Mouse (Mus musculus) gastrocnemius, postnatal 4 days (tissue): ENCODE data around the gene Hist1h2bh. TPM values are rescaled to one million over a fixed set of nuclear protein-coding genes. Genes with fewer than 3 reads are reported as not detected.

Experiments used
- DNase-seq, 2 experiments: peaks; one replicate each; pipeline ENCODE4 v3.0.0; 2021 to 2022; ENCODE audit warnings: low spot score in 2 of 2, mixed read lengths in 2 of 2
- total RNA-seq, 2 experiments: library from RNA; stranded (reverse); gene quantifications; 2 replicates each; pipeline ENCODE4 v1.2.3; 2021

Hist1h2bh gene
- total RNA-seq, 2 experiments from 2014 or later, result 18.5 to 24.9 TPM

DNA sequence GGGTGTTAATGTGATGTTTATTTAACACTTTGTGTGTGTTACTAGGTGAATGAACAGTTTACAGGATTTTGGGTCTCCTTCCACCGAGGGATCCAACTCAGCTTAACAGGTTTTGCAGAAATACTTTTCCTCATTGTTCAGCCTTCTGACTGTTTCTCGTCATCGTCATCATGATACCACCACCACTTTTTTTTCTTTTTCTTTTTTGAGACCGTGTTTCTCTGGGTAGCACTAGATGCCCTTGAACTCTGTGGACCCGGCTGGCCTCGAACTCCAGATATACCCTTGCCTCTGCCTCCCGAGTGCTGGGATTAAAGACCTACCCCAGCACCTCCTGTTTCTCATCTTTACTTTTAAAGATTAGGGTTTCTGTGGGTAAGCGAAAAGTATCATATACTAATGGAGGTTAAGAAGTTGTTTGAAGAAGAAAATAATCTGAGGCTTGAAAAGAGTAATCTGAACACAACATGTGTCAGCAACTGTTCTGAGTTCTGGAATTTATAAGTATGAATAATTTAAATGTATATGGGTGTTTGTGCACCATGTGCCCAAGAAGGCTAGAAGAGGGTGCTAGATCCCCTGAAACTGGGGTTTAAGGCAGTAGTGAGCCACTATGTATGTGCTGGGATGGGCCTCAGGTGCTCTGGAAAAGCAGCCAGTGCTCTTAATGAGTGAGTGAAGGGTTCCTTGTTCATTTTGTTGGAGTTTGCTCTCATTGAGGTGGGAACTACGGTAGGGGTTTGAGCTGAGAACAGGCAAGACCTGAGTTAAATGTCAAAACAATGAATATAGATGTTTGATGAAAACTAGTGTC, 10.7 kb downstream of the Hist1h2bh start:
- DNase-seq, result no peak

DNA sequence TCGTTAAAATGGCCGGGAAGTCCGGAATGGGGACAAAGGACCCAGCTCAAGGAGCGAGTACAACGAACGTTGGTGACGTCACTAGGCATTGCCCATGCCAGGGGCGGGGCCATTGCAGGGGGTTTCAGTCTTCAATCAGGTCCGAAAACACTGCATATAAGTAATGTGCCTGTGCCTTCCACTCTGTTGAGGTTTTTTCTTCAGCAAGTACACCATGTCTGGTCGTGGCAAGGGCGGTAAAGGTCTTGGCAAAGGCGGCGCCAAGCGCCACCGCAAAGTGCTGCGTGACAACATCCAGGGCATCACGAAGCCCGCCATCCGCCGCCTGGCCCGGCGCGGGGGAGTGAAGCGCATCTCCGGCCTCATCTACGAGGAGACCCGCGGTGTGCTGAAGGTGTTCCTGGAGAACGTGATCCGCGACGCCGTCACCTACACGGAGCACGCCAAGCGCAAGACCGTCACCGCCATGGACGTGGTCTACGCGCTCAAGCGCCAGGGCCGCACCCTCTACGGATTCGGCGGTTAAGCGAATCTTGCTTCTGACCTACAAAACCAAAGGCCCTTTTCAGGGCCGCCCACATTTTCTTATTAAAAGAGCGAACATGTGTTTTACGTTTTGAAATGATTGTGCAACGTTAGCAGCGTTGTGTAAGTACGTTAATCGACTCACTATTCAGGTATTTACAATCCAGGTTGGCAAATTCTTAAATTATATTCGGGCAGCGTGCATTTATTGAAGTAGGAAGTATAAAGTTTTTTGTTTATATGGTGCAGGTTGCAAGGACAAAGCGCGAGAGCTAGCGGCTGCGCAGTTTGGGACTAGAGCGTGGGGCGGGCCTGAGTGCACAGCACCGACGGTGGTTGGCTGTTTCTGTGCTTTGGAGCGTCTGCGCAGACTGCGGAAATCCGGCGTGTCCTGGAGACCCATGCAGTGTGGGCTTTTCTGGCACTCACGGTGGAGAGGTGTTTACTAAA, 12.0 kb downstream of the Hist1h2bh start, which contains the start of gene Hist1h4h:
TSS of gene Hist1h4h (plus strand) at position 150 of the 975 bp plus-strand sequence.
- DNase-seq, result peak; percentile 78 to 93

DNA sequence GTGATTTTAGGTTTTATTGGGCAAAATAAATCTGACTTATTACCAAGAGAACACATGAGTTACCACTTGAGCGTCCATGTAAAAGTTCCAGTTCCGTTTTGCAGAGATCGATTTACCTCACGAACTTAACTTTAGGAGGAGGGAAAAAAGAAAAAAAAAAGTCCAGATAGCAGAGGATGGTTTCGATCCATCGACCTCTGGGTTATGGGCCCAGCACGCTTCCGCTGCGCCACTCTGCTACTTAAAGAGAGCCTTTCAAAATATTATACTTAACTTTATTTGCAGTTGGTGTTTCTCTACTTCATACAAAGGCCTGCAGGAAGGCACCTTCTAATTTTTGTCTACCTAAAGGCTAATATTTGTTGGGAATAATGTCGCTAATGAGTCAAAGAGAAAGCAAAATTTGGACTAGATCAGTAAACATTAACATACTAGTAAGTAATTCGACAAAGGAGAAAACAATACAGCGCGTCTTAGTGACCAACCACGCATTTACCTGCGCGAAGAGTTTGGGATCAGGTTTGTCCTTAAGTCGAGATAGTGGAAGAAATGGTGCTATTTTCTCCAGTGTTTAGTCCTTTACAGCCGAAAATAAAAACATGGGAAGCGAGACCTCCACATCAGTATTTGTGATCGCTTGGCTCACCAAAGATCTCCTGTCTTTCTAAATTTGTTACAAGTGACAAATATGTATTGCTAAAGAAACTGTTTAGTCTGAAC, 12.9 kb downstream of the Hist1h2bh start:
- peak in 1 of 2 experiments; percentile 54 for DNase-seq

DNA sequence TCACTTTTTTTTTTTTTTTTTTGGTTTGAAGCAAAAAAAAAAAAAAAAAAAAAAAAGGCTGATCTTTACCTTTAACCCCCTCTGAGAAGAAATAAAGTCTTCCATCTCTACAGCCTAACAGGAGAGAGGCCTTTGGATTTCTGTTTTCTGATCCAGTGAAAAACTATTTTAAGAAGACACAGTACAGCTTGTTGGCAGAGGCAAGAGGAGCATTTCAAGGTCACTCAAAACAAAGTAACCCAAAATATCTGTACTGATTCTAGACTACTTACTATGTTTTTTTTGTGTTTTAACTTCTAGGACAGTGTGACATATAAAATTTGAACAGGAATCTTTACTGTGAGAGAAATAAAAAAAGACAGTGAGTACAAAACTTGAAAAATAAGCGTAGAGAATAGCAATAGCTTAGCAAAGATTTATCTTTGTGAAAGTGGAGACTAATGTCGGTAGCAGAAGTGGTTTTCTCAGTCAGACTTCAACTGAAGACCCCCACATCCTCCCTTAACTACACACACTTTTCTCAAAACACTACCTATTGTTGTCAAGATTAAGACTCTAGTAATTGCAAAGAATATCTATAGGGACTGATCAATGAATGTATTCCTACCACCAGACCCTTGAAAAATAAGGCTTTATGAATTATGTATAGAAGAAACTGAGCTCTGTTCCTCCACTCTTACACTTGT, 13.6 kb downstream of the Hist1h2bh start:
- no peak for DNase-seq

DNA sequence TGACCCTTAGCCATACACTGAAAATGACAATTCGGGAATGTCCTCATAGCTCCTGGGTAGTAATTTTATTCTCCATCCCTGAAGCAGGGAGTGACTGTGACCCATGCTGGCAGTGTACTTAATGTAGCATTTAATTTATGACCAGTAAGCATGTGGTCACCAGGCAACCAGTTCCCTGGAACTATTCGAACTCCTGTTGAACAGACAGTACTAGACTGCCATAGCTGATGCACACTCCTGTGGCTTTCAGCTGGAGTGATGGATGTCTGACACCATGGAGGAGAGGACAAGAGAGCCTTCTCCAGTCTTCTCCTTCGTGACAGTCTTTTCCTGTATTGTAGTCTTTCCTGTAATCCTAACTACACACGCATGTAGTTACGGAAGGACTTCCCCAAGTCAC, 14.2 kb downstream of the Hist1h2bh start:
- DNase-seq, result no peak

DNA sequence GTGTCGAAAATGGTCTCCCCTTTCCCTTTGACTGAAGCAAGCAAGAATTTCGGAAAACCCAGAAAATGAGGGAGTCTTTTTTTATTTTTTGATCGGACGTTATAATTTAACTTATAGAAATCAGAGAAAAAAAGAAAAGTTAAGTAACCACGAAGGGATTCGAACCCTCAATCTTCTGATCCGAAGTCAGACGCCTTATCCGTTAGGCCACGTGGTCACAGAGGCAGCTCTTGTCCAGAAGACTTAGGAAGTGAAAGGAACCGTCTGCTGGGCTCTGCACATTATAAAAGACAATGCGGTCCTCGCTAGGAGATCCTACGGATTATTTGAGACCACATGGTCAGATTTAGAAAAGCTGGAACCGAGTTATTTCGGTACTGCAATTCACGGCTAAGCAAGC, 16.9 kb downstream of the Hist1h2bh start:
- peak; percentile 82 for DNase-seq

DNA sequence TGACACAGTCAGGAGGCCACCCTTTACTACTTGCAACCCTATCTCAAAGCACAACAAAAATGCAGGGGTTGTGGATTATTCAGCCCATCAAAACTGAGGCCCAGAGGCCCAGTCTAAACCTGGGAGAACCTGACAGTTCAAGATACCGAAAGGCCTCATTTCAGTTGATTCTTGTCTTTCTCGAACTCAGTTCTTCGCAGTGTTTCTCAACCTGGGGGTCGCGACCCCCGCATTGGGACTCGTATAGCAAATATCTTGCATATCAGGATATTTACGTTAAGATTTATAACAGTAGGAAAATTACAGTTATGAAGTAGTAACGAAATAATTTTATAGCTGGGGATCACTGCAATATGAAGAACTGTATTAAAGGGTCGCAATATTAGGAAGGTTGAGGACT, 17.3 kb downstream of the Hist1h2bh start:
- DNase-seq, result no peak

DNA sequence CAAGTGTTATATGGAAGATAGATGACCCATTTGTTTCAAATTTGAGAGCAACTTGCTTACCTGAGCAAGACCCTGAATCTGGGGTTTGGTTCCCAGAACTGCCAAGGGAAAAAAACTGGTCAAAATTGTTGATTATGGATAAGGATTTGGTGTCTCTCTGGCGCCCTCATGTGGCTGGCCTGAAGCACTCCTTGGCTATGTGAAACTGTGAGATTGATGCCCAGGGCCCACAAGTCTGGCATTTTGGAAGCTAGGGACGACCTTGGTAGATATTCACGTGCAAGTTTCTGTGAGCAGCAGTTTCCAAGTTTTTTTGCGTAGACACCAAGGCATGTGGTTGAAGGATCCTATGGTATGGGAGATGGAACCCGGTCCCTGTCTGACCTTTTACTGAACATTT, 18.5 kb downstream of the Hist1h2bh start:
- peak; percentile 57 to 75 for DNase-seq

DNA sequence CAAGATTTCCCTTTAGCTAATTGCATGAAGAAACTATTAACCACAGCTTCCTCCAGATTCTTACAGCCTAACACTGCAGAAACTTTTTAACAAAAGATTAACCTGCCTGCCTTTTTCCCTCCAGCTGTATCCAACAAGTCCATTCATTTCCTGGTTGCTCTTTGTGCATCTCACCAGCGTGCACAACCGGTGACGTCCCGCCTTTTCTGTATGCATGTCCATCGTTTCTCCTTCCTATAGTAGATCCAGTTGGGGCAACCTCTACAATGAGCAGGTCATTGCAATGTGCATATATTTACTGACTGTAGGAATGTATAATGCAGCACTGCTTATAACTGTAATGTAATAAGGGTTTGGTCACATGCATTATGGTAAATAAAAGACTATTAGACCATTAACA, 19.2 kb downstream of the Hist1h2bh start:
- DNase-seq, result no peak

DNA sequence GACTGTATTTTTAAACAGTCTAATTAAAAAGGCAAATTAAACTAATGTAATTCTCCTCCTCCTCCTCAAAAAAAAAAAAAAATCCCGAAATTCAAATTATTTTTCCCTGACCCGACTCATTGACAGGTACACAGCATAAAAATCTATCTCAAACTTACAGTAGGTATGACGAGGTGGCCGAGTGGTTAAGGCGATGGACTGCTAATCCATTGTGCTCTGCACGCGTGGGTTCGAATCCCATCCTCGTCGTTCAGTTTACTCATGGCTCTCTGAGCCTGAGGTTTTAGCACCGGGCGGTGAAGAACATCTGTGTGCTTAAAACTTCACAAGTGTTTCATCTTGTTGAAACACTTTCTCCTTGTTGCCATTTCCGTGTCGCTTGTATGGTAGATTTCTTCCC, 21.5 kb downstream of the Hist1h2bh start:
- DNase-seq, result peak in 1 of 2 experiments; percentile 55

DNA sequence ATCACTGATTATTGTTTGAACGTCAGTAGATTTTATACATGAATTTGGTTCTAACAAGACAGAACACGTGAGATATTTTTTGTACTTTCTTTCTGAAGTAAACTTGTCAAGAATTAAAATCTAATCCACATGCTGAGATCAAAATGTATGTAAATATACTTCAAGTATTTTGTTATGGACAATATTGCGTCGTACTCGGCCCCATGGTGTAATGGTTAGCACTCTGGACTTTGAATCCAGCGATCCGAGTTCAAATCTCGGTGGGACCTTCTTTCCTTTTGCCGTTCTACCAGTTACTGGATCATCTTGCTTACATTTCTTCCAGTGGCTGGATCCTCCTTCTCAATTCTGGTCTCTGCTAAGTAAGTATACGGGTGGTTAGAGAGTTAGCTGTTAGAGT, 23.8 kb downstream of the Hist1h2bh start:
- DNase-seq, result peak; percentile 39 to 47

DNA sequence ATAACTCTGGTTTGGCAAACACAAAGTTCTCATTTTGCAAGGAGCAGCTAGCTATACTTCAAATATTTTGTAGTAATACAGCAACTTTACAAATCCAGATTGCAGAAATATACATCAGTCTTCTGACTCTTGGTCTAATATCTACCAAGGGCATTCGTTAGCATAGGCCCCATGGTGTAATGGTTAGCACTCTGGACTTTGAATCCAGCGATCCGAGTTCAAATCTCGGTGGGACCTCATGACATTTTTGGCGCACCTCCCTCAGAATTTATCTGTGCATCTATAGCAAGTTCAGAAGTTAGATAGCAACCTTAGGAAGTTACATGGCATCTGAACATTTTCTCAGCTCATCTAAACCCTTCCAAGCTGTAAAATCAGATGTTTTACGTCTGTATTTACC, 24.3 kb downstream of the Hist1h2bh start:
- peak; percentile 32 to 51 for DNase-seq

DNA sequence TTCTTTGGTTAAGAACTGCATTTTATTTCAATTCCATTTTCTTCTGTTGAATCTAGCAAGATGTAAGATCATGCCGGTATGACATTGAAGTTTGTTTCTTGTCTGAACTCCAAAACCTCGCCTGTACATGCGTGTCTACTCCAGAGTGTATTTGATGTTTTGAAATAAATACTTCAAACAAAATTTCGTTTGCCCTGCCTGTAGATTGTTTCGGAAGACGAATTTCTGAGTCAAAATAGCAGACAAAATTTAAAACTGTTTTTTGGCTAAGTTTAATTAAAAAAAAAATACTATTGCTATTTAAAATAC, 24.9 kb downstream of the Hist1h2bh start:
- no peak for DNase-seq

DNA sequence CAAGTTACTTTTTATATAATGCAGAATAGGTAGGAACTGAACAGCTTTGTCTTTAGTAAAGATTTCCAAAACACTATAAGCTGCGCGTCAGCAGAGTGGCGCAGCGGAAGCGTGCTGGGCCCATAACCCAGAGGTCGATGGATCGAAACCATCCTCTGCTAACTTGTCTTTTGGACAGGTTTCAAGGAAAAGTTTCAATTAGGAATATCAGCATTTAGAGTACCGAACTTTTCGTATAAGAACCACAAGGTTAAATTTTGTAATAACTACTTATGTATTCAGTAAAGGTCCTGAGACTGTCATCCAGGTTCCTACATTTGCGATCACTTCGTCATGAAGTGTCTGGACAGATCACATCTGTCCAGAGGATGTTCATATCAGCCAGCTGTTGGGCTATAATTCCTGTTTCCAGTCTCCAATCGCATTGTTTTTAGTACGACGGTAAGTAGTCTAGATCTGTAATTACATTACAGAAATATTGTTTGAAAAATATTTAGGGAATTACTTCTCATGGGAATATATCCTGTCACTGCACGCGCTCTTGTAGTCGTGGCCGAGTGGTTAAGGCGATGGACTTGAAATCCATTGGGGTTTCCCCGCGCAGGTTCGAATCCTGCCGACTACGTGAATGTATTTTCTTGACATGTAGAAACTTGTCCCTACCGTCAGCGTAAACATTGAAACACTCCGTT, 25.4 kb downstream of the Hist1h2bh start:
- DNase-seq, result peak; percentile 49 to 75

DNA sequence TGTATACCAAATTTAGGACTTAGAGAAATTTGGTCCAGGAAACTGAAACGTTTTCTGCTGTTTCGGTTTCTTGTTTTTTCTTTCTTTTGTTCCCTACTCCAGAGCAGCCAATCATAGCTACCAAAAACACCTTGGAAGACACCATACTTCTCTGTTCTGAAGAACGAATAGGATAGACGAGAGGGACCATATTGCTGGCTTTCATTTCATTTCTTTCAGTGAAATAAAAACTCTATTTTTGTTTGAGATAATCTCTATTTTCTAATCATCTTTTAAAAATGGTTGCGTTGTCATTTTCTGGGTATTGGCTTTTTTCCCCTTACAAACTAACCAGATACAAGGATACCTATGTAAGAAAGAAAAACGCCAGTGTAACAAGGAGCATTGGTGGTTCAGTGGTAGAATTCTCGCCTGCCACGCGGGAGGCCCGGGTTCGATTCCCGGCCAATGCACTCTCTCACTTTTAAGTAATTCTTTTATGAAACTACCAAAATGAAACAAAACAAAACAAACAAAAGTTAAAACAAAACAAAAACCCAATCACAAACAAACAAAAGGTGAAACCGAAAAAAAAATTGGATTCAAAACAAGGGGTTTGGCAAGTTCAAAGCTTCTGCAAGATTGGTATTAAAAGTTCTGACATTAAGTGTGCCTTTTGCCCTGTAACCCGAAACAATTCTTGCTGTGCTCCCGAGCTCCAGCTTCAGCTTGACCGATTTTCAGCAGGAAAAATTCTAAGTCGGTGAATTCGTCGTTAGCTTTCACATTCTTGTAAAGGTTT, 26.2 kb downstream of the Hist1h2bh start:
- DNase-seq, result peak; percentile 43 to 61

DNA sequence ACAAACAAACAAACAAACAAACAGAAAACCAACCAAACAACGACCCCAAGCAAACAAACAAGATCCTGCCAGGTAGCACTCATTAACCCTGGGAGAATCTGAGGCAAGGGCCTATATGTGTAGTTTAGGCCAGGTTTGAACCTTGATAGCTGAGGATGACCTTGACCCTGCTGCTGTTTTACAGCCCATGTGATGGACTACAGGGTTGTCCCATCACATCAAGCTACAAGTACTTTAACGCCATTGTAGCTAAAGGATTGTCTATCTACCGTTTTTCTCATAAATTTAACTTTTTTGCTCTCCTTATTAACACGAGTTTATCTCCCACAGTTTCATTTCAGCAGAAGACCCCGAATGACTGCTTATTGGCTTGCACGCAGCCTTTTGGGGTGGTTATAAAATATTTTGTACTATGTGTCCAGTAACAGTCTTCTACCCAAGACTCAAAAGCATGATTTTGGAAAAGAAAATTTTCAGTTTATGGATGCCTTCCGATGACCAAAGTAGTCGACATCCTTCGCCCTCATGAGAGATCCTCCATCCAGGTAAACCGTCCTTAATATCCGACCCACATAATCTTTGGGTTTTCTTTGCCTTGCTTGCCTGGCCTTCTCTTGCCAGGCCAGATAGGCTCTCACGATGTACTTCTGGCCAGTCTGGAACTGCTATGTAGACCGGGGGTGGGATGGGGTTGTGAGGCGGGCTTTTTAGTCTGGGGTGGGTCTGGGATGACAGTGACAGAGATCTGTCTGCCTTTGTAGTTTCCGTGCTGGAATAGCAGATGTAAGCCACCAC, 27.2 kb downstream of the Hist1h2bh start:
- no peak for DNase-seq

DNA sequence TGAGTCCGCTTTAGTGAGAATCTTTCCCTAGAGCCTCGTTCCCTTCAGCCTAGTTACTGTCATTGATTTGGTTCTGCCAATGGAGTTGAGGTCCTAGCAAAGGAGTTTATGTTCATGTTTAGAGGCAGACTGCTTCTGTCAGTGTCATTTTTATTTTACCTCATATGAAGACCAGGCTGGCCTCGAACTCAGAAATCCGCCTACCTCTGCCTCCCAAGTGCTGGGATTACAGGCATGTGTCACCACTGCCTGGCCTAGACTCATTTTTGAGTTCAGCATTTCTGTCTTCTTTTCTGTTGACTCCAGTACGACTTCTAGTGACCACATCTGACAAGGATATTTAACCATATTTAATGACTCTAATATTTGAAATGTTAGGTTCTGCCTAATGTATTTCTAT, 27.9 kb downstream of the Hist1h2bh start:
- DNase-seq, result no peak

DNA sequence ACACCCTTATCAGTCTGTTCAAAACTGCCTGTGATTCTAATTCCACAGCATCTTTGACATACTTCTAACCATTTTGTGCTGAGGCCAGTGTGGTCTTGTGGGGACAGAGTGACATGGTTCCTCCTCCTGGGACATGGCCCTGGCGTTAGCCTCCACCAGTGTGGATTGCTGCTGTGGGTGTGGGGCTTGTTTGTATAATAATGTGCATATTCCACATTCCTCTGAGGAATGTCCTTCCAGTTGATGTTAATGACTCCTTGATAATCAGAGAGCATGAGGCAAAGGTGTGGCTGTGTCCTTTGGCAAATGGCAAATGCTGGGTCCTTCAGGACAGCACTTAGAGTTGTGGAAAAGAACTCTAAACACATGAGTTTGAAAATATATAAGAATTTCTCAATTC, 29.7 kb downstream of the Hist1h2bh start:
- no peak for DNase-seq

DNA sequence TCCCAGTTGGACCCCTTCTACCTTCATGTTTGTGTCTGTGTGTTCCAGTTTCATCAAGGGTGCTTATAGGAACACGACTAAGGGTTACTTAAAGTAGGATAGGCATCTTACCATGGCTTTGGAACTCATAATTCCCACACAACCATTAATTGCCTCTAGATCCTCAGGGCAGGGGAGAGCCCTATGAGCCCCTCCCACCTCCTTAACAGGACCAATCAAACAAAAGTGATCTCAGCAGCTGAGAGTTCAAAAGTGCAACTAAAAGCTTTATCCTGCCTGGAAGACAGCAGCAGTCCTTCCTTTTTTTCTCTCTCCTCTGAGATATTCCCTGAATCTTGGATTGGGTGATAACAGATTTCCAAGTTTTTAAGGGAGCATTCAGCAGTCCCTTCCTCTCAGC, 33.1 kb downstream of the Hist1h2bh start:
- no peak for DNase-seq
